Mouse (Mus musculus) hindlimb bud, embryonic 11.5 days (tissue): ENCODE data around the gene Bcl6.

Experiments used
- DNase-seq: peaks from one replicate; pipeline ENCODE4 v3.0.0-alpha.2; 2012; ENCODE audit warnings: low read depth, low spot score; ENCODE audit errors: extremely low spot score

Bcl6 gene

GRCm38 (mm10) chr16:23927301-23928114 is 61.1 kb downstream of the Bcl6 start:
- DNase-seq = no peak

GRCm38 (mm10) chr16:23922906-23923305 is 65.7 kb downstream of the Bcl6 start:
- no peak for DNase-seq

DNA sequence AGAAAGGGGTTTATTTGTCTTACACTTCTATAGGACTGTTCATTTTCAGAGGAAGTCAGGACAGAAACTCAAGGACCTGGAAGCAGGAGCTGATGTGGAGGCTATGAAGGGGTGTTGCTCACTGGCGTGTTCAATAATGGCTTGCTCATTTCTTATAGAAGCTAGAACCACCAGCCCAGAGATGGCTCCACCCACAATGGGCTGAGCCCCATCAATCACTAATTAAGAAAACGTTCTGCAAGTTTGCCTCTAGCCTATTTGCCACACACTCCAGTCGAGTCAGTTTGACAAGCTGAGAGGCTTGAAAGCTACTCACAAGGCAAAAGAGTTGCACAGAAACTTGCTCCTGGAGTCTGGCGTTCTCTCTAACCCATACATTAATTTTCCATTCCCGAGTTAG is 67.0 kb downstream of the Bcl6 start:
- no peak for DNase-seq

- no peak for DNase-seq
These were observed 69.2 kb downstream of the Bcl6 start for GRCm38 (mm10) chr16:23919418-23919817.
